Mouse (Mus musculus) cerebellum, adult 9-10 months (tissue): ENCODE data around the gene Cisd1.

Experiments
- DNase-seq: peaks from one replicate; pipeline ENCODE4 v3.0.0; 2022

Cisd1 gene

DNA sequence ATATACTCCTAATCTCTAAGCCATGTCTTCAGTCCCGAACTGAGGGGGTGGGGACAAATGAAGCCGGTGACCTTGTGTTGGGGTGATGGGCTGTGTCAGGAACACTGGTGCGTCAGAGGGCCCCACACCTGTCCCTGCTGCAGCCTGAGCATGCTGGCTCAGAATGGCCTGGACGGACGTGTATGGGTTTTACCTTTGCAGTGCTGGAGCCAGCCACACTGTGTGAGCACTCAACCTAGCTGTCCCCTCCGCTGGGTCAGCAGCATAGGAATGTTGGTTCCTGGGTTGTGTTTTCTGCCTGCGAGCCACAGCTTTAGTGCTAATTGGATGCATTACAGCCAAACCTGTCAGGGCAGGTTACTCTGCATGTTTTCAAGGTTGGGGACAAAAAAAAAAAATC lies 18.6 kb downstream of the Cisd1 start:
- DNase-seq: no peak

DNA sequence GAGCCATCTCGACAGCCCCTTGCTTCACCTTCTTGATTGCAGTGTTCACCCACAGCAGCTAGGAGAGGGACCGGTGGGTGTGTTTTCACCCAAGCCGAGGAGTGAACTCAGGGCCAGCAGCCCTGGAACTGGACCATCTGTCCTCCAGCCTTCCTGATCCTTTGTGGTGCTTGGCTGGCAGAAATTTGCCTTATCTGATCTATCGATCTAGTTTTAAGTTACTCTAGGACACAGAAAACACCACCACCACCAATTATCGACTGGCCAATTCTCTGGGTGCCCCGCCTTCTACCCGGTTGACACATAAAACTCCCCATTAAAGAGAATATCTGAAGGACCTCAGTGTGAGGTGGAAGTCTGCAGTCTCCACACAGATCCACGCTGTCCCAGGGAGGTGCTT lies 21.1 kb downstream of the Cisd1 start:
- no peak for DNase-seq

DNA sequence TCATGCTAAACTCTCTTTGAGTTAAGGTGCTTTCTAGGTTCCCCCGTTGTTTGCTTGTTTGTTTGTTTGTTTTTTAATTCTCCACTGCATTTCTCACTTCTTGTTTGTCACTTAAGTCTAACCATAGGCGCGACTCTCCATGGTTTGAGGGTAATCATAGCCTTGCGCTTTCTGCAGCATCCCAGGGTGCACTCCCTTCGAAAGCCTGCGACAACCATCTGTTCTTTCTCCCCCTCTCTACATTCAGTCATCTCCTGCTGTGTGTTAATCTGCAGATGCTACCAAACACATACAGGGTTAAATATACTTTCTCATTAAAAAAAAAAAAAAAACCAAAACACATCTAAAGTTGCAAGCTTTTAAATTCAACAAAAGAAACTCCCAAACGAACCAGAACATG lies 28.3 kb downstream of the Cisd1 start:
- no peak for DNase-seq

DNA sequence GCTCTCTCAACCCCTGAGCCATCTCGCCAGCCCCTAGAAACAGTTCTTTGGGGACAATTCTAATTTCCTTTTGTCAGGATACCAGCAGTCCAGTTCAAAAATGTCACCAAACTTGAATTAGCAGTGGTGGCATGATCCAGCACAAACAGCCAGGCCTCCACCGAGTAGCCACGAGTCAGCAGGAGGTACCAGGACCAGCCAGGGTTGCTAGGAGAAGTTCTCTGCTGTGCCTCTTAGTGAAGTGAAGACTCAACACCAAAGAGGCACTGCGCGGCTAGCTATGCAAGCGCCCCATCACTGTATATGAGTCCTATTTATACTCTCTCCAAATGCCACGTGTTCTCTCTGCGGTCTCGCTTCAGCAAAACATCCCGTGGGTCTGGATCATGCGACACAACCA lies 28.7 kb downstream of the Cisd1 start:
- no peak for DNase-seq

DNA sequence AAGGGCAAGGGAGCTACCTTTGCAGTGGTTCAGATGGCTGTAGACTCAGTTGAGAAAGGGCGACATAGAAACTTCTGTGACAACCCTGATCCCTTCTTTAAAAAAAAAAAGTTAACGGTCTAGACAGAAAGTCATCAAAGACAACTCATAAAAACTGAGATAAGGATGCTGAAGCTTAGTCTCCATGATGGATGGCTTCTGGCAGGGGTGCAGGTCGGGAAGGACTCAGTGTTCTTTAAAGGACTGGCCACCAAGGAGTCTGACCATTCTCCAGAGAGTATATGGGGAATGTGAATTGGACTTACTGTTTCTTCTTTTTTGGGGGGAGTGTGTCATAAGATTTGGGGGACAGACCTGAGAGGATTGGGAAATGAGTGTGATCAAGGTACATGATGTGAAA lies 30.2 kb downstream of the Cisd1 start:
- no peak for DNase-seq

DNA sequence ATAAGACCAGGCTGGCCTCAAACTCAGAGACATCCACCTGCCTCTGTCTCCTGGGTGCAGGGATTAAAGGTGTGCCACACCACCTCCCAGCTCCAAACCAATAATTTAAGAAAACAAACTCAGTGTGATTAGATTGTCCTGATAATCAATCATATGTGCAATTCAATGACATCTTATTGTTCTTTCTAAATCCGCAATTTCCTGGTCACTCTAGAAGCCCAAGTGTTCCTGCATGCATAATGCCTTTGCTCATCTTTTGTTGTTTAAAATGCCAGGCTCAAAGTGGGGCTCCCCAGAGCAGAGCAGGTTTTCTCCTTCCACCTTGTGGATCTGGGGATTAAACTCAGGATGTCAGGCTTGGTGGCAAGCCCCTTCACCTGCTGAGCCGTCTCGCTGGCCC lies 34.5 kb downstream of the Cisd1 start:
- DNase-seq: no peak

DNA sequence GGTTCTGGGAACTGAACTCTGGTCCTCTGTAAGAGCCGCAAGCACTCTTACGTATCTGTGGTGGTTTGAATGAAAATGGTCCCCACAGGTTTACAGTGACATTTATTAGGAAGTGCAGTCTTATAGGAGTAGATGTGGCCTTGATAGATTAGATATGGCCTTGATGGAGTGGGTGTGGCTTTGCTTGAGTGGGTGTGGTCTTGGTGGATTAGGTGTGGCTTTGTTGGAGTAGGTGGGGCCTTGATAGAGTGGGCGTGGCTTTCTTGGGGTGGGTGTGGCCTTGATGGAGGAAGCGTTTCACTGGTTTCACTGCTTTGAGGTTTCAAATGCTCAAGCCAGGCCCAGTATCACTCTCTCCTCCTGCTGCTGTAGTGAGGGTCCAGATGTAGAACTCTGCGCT lies 36.6 kb downstream of the Cisd1 start:
- DNase-seq: no peak

DNA sequence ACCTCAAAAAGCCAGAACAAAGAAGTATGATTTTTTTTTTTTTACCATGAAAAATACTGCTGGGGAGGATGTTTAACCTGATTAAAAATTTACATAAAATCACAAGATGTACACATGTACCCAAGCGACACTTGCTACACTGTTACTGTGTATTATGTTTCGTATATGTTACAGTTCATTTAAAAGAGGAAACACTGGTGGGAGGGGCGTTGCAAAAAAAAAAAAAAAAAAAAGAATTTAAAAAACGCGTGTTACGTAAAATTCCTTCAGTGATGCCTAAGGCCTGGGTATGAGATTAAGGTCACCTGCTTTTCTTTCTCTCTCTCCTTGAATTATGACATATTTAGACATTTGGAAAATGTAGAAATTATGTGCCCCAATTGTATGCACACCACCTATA lies 38.0 kb downstream of the Cisd1 start:
- no peak for DNase-seq

DNA sequence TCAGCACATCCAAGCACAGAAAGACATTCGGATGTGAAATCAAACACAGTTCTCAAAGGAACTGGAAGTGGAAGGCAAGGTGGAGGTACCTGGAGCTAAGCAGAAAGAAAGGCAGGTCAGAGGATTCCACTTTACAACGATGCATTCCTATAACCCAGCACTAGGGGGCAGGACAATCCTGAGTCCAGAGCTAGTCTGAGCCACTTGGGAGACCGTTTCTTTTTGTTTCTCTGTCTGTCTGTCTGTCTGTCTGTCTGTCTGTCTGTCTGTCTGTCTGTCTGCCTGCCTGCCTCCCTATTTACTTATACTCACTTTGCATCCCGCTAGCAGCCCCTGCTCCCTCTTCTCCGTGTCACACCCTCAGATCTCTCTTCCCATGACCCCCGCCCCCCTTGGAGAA lies 38.6 kb downstream of the Cisd1 start:
- peak; percentile 36 for DNase-seq

DNA sequence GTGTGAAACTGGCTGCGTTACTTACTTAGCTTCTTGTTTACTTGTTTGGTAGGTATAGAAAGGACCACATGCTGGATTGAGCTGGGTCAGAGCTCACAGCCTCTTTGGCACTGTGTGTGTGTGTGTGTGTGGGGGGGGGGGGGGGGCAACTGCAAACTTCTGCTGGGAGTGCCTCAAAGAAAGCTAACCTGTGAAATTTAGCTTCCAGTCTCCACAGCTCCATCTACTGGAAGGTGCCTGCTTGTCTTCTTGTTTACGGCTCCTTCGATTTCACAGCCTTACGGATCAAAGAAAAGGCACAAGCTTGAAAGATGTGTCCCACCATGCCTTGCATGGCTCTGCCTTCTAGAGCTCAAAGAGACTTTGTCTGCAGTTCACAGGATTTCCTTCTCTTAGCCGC lies 42.3 kb downstream of the Cisd1 start:
- peak; percentile 37 for DNase-seq

DNA sequence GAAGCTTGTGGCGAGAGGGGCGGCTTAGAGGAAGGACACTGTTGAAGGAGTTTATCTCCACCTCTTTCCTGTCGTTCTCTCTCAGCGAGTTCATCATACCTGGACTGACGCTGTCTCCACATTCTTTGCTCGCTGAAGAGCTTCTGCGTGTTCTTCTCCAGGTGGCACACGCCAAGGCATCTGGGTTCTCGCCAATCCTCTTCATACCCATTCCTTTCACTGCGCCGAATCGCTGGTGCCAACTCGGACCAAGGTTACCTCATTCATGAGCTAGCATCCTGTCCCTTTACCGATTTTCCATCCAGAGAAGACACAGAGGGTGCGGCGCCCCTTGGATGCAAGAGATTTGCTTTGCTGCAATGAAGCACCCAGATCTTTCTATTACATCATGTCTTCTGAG lies 44.6 kb downstream of the Cisd1 start:
- peak; percentile 69 for DNase-seq

DNA sequence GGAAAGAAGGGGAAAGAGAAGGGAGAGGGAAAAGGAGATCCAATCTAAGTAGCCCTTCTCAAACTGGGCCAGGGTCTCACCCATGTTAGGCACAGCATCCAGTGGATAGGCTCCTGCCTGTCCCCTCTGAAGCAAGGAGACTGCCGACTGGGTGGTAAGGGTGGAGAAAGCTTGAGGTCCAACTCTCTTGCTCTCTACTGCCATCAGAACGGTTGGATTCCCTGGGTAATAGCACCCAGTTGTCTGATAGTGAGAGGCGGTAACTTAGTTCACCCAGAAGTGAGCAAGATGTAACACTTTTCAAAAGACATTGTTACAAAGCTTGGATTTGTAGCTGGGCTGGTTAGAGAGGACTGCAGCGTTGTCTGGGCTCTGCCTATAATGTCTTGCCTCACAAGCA lies 51.5 kb downstream of the Cisd1 start:
- DNase-seq: no peak

DNA sequence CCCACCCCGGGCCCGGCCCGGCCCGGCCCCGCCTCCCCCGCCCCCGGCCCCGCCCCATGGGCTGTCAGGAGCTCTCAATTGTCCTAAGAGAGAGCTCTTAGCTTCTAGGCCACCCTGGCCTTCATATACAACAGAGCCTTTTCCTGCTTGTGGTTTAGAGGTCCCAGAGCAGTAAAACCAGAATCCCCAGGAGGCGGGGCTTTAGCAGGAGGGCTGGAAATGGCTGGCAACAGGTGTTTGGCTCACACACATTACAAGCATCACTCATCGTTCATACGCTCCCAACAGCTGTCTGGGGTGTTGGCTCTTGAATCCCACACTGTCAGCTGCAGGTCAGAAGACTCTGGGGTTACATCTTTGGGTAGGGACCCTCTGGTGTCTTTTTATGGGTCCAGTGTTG lies 52.5 kb downstream of the Cisd1 start:
- DNase-seq: no peak

DNA sequence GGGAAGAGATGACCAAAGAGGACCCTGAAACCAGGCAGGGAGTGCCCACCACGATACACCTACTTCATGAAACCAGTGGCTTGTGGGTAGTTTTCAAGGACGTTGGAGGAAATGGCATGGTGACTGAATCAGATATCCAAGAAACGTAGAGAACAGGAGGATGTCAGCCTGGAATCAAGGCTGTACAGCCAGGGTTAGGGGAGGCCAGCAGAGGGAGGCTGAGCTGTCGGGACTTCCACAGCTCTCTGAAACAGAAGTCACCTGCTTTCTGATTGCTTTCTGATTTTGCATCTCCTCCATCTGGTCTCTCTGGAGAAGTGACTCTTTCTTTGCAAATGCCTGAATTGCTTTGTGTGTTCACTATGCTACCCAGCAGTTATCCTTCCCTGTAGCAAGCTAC lies 53.0 kb downstream of the Cisd1 start:
- no peak for DNase-seq

DNA sequence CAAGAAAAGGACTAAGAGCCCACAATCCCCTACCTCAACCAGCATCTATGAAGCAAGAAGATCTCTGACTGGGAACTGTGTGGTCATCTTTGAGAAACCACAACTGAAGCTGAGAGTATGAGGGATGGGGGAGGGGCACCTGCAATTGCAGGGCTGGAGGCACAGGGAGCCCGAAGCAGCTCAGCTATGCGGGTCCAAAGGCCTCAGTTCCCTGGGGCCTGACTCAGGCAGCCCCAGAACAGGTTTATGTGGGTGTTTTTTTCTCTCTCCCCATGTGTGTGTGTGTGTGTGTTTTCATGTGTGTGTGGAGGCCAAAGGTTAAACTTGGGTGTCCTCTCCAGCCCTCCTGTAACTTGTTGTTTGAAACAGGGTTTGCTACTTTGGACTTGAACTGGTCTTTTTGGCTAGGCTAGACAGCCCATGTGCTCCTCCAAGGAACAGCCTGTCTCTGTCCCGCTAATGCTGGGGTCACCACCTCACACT lies 53.5 kb downstream of the Cisd1 start:
- DNase-seq: no peak

DNA sequence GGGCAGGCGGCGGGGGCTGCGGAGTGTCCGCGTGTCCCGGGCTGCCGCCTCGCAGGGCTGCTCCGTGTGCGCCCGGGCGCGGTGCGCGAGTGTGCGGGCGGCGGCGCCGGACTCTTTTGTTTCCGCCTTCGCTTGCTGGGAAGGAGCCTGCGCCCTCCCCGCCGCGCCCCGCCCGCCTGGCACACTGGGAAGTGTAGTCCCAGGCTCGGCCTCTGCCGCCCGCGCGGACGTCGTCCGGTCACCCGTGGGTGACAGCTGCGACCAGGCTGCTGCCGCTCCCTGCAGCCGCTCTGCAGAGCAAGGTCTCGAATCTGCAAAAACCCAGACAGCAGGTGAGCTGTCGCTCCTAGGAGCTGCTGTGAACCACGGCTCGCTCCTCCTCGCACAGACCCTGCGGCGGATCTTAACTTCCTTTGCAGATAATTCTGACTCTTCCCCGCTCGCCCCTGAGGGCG lies 59.6 kb downstream of the Cisd1 start, which contains the start of gene Ube2d1:
TSS of gene Ube2d1 (minus strand) at position 137 of the 455 bp plus-strand sequence.
- peak; percentile 91 for DNase-seq

DNA sequence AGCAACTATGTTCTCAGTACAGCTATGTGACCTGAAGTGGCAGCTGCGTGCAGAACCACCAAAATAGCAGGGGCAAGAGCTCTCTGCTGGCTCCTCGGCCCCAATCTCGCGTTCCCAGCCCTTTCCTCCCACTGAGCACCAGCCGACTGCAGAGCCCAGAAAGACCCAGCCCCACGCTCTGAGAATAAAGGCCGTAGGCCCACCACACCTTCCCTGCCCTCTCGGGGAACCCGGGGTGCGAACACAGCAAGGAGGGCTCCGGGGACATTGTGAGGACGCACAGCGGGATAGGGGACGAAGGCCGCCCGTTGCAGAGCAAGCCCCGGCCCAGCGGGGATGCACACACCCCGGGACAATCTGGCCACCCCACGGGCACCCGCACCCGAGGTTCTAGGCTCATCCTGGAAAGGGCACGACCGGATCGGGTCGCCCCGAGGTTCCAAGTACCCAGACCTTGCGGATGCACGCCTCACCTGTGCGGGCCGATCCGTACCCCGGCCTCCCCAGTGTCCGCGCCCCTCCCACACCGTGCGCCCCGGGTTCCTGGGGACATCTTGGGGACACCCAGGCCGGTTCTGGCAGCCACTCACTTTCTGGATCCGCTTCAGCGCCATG lies 60.1 kb downstream of the Cisd1 start:
- peak; percentile 56 for DNase-seq

DNA sequence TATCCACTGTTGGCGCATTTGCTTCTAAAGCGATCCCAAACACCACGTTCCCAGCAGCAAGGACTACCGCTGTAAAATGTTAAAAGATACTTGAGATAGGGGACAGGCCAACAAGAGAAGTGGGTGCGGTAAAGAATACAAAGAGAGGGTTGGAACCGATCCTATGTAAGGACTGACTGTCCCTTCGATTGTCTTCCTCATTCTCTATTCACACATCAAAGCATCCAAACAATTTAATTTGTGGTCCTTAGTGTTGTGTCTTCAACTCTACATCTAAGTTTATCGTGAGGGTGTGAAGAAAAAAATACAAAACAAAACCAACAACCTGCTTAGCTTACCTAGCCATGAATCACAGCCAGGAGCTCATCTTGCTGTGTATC lies 60.6 kb downstream of the Cisd1 start:
- no peak for DNase-seq
